Mouse (Mus musculus) adrenal gland, postnatal 10 days (tissue): ENCODE data around the gene Wnk4. TPM values are rescaled to one million over a fixed set of nuclear protein-coding genes. Genes with fewer than 3 reads are reported as not detected.

Experiments
- DNase-seq: peaks from one replicate; pipeline ENCODE4 v3.0.0; 2021; ENCODE audit warnings: mixed read lengths
- long read RNA-seq, 2 experiments: library from polyadenylated mRNA; stranded (forward); transcript quantifications; one replicate each; pipeline ENCODE4 v2.0.0; 2021
- total RNA-seq, 2 experiments: library from RNA; stranded (reverse); gene quantifications; 2 replicates each; pipeline ENCODE4 v1.2.3; 2021

Wnk4 gene
- 1 to 10 TPM; 2.5 to 3.6 TPM for total RNA-seq
- long read RNA-seq, experiment 1 = 0 reads
- long read RNA-seq, experiment 2, partial matches to known transcripts = 1 of 2 reads
- long read RNA-seq, experiment 2, other reads (novel, unspliced or antisense) = 1 of 2 reads

DNA sequence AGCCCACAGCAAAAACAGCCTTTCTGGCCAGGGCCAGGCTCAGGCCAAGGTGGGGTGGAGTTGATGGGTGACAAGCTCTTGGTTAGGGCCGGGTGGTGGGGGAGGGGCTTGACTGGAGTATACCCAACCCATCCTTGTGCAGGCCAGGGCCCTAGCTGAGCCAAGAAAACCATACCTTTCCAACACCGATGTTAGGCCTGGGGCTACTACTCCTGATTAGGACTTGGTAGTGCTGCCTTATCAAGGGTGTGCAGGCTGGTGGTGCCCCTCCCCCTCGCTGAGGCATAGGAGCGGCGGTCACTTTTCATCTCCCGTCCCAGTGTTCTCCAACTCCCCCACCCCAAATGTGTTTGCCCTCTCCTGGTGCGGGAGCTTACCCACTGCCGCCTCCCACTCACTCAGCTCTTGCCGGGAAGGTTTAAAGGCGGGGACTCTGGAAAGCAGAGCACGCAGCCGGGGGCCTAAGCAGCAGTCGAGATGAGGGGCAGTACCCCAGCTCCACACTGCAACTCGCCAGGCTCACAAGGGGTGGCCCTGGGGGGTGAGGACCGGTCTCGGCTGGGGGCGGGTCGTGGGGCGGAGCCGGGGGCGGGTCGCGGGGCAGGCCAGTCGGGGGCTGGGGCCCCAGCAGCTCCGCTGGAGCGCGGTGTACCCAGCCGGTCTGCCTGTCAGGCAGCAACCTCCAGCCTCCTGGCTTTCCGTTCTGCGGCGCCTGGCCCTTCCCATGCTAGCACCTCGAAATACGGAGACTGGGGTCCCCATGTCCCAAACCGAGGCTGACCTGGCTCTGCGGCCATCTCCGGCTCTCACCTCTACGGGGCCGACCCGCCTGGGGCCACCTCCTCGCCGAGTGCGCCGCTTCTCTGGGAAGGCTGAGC, at the start of gene Wnk4:
Gene Wnk4 (plus strand): TSS at position 620 of the 878 bp plus-strand sequence.
- DNase-seq = peak; percentile 84

DNA sequence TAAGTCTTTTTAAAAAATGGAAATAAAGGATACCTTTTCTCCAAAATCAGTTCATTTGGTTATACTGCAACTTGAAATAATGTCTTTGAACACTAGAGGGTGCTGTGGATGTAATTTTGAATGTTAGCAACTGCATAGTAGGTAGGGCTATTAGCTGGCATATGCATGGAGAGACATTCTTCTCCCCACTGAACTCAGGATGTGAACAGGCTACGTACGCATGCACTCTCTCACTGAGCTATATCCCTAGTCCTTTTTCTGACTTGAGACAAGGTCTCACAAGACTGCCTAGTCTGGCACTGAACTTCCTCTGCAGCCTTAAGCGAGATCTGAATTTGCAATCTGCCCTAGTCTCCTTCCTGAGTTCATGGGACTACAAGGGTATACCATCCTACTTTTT, 48.4 kb upstream of the Wnk4 start:
- no peak for DNase-seq

DNA sequence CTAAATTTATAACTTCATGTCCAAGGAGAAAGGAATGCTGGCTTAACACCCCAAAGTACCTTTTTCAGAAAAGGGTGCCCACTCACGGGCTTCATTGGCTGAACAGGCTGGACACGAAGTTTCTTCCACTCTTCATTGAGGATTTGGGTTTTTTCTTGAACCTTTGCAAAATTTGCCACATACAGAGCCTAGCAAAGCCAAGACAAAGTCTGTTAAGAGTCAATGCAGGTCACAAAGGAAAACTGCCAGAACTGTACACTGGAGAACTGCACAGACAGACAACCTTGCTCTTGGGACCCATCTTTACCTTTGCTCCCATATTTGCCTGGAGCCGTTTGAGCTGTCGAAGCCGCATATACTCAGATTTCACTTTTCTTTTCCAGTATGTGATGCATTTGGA, 43.4 kb upstream of the Wnk4 start:
- peak; percentile 36 for DNase-seq

DNA sequence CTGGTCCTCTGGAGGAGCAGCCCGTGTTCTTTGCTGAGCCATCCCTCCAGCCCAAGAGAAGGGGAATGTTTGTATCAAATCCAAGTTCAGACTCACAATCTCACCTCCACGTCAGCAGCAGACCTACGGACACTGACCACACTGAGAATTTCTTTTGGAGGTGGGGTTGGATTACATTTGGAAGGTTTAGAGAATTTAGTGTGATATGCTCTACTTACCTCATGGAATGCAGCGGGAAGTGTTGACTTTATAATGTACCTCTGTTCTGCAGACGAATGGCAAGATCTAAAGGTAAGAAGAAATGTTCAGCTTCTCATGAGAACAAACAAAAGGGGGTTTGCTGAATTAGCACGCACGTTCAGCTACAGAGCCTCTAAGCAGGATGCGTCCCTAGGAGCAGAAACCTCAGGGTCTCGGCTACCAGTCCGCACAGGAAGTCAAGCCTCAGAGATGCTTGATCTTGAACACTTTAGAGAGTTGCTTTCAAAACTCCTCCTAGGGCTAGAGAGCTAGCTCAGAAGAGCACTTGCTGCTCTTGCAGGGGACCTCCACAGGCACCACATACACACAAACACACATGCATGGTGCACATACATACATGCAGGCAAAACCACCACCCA, 41.8 kb upstream of the Wnk4 start:
- no peak for DNase-seq

DNA sequence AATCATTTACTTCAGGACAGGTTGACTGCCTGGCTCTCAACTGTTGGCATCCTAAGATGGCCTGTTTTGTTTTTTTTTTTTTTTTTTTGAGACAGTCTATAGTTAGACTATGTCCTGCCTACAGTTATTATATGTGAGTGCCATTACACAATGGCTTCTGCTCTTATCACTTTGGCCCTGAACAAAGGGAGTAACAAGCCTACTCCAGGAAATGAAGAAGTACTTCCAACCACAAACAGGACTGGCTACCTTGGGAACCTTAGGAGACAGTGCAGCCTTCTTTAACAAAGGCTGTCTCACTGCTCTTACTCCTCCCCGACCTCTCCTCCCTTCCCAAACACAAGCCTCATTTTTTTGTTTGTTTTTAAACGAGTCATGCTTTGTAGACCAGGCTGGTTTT, 39.5 kb upstream of the Wnk4 start:
- DNase-seq = no peak

DNA sequence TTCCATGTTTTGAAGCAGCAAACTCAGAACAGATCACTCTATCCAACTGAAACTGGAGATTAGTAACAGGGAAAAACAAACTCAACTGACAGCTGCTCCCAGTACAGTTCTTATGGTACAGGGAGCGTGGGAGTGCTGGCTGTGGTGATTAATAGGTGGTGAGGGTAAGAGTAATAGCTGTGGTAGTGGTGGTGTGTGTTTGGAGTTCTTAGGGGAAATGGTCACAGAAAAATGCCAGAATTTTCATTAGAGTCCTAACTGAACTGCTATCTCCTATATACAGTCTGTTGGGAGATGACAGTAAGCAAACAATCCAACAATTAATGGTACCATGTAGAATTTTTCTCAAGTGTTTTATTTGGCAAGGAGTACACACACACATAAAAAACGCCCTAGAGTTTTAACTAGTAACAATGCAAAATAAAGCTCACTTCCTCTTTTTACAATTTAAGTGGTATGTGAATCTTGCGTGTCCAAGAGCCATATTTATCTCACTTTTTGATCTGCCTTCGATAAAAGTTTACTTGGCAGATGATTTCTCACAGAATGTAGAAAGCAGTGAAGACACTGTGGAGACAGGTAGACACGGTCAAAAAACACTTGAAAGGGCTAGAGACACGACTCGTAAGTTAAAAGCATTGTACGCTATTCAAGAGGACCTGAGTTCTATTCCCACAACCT, 38.9 kb upstream of the Wnk4 start:
- no peak for DNase-seq

DNA sequence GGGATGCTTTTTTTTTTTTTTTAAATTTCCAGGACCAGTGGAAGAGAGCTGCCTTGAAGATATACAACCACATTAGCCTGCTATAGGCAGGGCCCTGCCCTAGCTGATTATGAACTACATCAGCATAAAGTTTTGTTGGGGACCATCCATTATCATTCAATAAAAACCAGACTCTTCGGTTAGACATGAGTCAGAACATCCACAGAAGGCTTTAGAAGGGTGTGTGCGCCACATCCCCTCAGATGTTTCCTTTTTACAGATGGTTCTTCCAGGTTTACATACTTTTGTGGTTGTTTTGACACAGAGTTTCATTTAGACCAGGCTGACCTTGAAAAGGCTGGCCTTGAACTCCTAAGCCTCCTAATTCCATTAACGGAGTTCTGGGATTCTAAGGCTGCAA, 36.0 kb upstream of the Wnk4 start:
- DNase-seq = no peak

DNA sequence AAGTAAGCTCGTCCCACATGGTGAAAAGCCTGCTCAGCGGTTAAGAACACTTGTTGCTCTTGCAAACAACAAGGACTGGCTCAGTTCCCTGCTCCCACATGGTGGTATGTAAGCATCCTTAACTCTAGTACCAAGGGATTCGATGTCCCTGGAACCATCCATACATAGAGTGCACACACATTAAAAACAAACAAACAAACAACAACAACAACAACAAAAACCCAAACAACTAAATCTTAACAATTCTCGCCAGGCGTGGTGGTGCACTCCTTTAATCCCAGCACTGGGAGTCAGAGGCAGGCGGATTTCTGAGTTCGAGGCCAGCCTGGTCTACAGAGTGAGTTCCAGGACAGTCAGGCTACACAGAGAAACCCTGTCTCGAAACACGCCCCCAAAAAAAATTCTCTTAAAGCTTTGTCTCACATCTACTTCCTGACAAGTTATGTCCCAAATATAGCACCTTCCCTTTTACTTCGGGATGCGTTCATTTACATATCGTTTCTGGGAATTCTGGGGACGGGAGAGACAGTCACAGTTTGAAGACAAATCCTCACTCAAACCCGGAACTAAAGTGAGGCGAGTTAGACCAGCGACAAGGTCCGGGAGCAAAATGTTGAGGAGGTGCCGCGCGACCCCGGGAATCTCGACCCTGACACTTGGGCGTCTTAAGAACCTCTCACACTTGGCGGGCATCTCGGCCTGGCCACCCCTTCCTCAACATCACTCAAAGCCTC, 34.9 kb upstream of the Wnk4 start:
- no peak for DNase-seq

DNA sequence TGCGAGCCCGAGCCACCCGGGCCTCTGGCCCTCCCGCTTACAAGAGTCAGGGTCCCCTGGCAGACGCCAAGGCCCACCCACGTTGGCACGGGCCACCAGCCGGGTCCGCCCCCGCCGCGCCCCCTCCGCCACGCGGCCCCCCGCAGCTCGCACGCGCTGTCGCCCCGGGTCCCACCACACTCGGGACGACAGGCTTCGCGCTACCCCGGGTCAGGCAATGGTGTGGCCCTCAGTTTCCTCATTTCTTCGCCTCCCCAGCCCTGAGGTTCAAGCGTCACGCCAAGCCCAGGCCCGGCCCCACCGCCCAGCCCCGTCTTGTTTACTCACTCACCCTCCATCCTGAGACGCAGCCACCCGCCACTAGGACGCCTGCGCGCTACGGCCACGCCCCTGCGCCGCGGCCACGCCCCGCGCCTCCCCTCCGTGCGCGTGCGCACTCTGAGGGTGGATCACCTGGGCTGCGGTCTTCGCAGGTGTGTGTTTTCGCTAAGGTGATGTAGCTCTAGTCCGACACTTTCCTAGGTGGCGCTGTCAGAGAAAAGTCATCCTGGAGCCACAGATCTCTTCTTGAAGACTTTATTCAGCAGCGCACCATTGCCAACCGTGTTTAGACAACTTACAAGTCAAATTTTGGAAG, 34.2 kb upstream of the Wnk4 start, which contains the start of gene Ezh1:
Gene Ezh1 (minus strand): TSS at position 399 of the 637 bp plus-strand sequence.
- peak; percentile 94 for DNase-seq

DNA sequence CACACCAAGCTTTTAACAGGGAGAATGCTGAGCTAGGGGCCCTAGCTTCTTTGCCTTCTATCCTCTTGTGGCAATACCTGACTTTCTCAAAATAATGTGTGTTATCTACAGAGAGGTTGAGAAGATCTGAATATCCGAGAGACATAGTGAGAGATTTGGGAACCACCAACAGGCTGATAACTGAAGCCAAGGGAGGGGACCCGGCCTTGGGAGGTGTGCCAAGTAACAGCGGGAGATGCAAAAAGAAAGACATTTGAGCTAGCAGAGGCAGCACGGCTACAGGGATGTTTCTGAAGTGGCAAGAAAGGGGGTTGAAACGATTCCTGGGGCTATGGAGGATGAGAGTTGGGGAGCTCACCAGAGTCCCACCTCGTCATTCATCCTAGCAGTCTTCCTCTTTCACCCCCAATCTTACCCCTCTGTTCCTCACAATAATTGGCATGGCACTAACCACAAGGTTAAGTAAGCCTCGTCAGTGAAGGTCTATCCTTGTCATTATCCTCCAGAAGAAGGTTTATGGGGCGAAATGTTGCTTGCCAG, 30.9 kb upstream of the Wnk4 start:
- peak; percentile 77 for DNase-seq

DNA sequence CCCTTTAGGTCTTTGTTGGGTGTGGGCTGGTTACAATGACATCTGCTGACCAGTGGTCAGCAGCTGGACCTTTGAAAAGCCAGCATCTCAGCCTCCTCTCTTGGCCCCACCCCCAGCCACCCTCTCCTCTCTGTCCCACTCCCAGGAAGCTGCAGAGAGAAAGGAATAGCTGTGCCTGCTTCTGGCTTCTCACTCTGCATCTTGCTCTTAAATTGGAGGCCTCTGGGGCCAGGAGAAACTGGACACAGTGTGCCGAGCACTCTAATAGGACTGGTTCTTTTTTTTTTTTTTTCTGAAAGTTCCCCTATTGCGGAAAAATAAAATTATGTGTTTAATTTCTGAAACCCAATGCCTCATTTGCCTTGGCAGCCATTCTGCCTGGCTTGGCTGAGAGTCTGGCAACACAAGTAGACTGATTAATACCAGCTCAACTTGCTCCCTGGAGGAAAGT, 30.3 kb upstream of the Wnk4 start:
- DNase-seq = peak; percentile 47

DNA sequence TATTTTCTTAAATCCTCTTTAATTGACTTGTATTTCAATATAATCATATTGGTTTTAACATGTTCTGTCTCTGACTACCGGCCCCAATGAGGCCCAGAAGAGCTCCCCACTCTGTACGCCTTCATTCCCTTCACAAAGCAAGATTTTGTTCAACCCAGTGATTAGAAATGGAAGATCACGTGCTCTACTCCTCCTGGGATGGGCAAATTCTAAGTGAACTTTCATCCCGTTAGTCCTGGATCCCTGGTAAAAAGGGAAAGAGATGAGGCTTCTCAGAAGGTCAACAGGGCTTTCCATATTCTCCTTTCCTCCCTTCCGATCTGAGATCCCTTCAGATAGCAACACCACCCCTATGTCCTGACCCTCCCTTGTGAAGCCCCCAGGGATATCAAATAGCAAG, 29.8 kb upstream of the Wnk4 start:
- no peak for DNase-seq

DNA sequence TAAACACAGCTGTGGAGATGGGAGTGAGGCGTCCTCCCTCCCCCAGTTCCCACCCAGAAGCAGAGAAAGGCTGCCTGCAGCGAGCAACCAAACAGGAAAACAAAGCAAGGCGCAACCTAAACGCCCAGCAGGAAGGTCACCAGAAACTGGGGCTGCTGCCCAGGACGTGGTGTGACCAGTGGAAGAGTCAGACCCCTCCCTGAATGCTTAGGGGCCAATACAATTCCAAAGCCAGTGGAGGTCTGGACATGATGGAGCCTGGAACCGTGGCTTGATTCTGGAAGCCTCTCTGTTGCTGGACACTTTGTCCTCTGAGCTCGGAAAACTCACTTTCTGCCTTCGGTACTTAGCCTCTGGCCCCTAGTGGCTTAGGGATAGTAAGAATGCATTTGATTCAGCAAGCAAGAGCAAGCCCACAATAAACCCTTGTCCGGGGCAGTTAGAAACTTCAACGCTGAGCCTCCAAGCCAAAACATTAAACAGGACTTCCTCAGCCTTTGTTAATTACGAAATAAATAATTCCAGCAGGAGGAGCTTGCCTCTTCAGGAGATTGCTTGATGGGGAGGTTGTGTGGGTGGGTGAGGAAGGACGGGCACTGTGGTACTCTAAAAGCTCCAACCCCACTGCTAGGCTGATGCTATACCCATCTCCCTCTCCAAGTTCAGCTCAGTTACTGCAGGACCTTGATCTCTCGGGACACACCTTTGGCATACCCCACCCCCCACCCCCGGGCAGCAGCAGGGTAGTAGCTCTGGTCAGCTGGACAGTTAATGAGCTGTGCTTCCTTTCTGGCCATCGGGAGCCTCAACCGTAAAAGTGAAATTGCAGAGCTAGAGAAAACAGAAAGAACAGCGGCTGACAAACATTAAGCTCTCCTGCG, 29.1 kb upstream of the Wnk4 start:
- DNase-seq = peak; percentile 61

DNA sequence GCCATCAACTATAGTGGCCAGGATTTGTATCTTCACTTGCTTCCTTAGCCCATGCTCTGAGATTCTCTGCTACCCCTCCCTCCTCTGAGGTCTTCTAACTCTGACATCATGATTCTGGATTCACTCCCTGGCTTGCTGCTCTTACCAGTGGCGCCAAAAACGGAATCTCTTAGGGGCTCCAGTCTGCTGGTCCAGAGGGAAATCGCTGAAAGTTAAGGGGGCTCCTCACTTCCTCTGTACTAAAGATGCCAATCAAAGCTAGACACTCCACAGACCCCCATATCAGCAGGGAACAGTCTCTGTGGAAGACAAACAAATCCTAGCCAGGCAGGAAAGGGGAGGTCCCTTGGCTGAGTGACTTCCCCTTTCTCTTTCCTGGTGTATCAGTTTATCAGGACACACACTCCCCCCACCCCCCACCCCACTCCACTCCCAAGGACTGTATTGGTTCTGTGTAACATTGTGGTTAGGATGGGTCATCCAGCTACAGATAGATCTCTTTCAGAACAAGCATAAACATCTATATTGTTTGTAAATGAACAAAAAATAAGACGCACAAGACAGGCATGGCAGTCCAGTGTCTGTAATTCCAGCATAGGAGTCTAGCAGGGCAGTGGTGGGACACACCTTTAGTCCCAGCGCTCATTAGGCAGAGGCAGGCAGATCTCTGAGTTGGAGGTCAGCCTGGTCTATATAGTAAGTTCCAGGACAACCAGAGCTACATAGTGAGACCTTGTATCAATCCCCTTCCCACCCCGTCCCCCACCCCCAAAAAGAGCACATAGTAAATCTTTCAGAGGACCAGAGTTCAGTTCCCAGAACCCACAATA, 28.1 kb upstream of the Wnk4 start:
- DNase-seq = no peak

DNA sequence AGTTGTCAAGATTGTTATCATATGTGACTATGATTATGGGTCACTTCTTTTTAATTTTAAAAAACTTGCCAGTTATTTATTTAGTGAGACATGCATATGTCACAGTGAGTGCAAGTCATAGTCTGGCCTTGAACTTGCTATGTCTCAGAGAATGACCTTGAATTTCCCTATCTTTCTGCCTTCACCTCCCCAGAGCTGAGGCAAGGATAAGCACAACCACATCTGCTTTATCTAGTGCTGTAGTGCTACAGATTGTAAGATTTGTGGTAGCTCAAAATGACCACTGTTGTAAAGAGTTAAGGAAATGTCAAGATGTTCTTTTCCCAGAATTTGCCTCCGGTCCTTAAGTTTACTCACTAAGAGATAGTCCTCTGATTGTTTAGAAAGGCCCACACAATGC, 27.1 kb upstream of the Wnk4 start:
- DNase-seq = no peak

DNA sequence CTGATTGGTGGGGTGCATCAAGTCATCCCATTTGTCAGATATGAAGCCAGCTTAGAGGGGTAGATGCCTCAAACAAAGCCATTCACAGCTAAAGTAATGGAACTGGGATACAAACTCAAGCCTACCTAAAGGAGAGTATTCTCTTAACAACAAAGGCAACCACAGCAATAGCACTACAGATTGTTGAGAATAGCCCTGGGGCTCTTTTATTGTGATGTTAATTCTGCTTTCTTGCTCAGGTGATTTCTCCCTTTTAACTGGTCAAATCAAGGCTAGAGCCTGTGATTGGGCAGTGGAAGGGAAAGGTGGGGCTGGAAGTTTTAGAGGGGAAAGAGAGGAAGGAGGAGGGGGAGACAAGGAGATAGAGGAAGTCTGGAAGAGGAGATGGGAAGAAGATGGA, 26.2 kb upstream of the Wnk4 start:
- DNase-seq = no peak

DNA sequence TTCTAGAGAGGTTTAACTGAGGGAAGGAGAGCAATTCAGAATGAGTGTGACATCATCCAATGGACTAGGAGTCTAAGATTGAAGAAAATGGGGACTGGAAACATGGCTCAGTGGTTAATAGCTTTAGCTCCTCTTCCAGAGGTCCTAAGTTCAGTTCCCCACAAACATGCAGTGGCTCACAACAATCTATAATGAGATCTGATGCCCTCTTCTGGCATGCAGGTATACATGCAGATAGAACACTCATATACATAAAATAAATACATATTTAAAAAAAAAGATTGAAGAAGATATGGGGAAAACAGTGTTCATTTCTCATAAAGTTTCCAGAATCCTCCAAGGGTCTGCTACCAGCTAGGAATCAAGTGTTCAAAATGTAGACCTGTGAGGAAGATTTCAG, 24.9 kb upstream of the Wnk4 start:
- DNase-seq = no peak

DNA sequence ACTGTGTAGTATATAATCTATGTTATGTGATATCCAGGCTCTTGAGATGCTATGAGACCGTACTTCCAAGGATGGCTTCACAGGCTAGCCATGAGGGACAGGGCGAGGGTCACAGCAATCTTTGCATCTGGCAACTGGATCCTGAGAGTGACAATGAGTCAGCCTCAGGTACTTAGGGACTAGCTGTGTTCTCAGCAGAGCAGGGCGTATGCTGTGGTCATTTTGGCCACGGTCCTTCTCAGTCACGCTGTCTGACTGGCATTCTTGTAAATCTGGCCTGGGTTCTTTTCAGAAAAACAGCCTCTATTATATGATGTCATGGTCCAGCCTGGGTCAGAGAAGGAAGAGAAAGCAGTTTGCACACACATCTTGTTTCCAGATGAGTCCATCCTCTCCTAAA, 23.6 kb upstream of the Wnk4 start:
- DNase-seq = no peak

DNA sequence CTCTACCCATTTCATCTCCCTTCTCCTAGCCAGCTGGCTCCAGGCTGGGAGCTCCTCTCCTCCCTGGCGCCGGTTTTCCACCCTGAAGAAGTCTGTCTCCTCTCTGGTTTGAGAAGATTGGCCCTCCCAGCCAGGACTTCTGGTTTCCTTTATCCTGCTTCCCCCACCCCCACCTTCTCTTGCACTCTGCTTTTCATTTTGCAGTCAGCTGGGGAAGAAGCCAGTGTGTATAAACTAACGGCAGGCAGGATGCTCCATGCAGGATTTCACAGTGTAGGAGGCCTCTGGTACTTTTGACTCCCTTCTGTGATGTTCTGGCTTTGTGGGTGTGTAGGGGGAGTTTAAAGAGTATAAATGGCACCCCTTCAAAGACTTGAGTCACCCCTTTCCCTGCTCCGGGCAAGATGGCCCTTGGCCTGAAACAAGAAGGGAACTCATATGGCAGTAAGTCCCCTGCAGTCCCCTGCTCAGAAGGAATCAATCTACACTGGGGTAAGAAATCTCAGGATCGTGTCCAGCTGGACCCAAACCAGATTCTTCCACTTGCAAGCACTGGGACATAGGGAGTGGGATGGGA, 22.2 kb upstream of the Wnk4 start:
- DNase-seq = no peak
